ENCODE assay signal across 8 mouse cellular contexts in the genomic region with DNA sequence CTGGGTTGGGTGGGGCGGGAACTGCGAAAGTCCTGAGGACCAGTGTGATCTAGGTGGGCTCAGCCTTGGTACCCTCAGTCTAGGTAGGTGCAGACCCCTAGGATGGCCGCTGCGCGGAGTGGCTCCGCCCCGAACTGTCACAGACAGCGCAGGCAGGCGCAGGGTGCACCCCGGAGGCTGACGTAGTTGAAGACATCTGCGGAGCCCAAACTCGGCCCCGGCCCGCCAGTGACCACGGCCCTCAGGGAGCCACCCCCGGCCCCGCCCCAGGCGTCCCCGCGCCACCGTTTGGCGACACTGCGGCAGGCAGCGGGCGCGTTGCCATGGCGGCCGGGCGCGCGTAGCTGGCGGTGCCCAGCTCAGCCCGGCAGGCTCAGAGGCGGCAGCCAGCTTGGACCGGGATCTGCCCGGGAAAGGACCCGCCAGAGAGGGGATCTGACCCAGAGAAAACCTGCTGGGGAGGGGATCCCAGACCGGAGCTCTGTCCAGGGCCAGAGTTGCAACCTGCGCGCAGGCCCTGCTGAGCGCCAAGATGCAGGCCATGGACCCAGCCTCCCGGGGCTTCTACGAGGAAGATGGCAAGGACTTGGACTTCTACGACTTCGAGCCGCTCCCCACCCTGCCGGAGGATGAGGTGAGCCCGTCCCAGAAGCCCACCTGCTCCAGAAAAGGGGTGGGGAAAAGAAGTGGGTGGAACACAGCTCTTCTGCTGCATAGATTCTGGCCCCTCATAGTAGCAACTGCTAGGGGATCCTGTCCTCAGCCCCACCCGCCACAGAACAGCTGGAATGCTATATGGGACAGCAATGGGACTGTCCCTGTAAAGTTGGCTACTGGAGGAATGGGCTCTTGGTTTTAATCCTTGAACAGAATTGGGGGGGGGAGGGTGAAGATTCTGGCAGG. TPM values are rescaled to one million over a fixed set of nuclear protein-coding genes. Genes with fewer than 3 reads are reported as not detected.
DNase-seq lines count a peak whose midpoint lies in the region; ATAC-seq lines count a peak whose summit lies in the region.

A gene (plus strand): TSS at position 42 of the 903 bp plus-strand sequence.

- peak within 1 kb of the TSS; percentile 21; the same call in 1 of the 2 replicates for H3K9ac ChIP-seq in embryonic facial prominence, embryonic 15.5 days
- peak within 1 kb of the TSS; percentile 58 for H3K9ac ChIP-seq in hindbrain, embryonic 11.5 days (ENCODE audit: low read depth, low read length)
- H3K9ac ChIP-seq in neural tube, embryonic 12.5 days = peak within 1 kb of the TSS; percentile 58

- peak within 1 kb of the TSS; percentile 88 for H3K4me2 ChIP-seq in embryonic facial prominence, embryonic 15.5 days (replicated peaks)
- peak within 1 kb of the TSS; percentile 85 for H3K4me2 ChIP-seq in hindbrain, embryonic 11.5 days (replicated peaks; ENCODE audit: low read depth, low read length)
- H3K4me2 ChIP-seq in neural tube, embryonic 12.5 days (replicated peaks) = peak within 1 kb of the TSS; percentile 83

- ATAC-seq in embryonic facial prominence, embryonic 15.5 days (ENCODE audit: insufficient number of reproducible peaks, low FRiP score, low TSS enrichment, low read depth) = no peak; the same call in 1 of the 2 replicates
- ATAC-seq in hindbrain, embryonic 11.5 days (ENCODE audit: low FRiP score) = peak; percentile 87
- ATAC-seq in neural tube, embryonic 12.5 days (ENCODE audit: low FRiP score, low read depth) = peak; percentile 74
- ATAC-seq in activated CD4-positive, CD25-positive, alpha-beta regulatory T cell, adult 4 months = no peak

- intact Hi-C loops in left cerebral cortex, postnatal 25 days (cut with DNase I) = no loop called here

- under 1% methylated on average over 50 of the region's 50 CpGs for WGBS in embryonic facial prominence, embryonic 15.5 days
- 2% methylated on average over 47 of the region's 50 CpGs for WGBS in hindbrain, embryonic 11.5 days
- 1% methylated on average over 50 of the region's 50 CpGs for WGBS in neural tube, embryonic 12.5 days

- H3K36me3 ChIP-seq in embryonic facial prominence, embryonic 15.5 days = no peaks in the 10 kb centered on the region
- no peaks in the 10 kb centered on the region for H3K36me3 ChIP-seq in hindbrain, embryonic 11.5 days (ENCODE audit: control insufficient read depth, insufficient read depth, low read length)
- no peaks in the 10 kb centered on the region for H3K36me3 ChIP-seq in neural tube, embryonic 12.5 days

- peak; percentile 38 to 40 for DNase-seq in adrenal gland, adult 18-20 months (ENCODE audit: low spot score in 2 of 2)
- no peak for DNase-seq in adrenal gland, postnatal 4 days (ENCODE audit: low spot score in 2 of 2)
- peak; percentile 73 for DNase-seq in adrenal gland, postnatal 14 days
- peak; percentile 70 for DNase-seq in hindbrain, embryonic 11.5 days (ENCODE audit: low spot score)
- DNase-seq in left cerebral cortex, postnatal 25 days (ENCODE audit: low spot score in 2 of 2) = peak; percentile 76 to 77

- peak within 1 kb of the TSS; percentile 46 for H3K4me3 ChIP-seq in embryonic facial prominence, embryonic 15.5 days (replicated peaks)
- peak within 1 kb of the TSS; percentile 50 for H3K4me3 ChIP-seq in hindbrain, embryonic 11.5 days (ENCODE audit: low read depth, low read length)
- H3K4me3 ChIP-seq in neural tube, embryonic 12.5 days = peak within 1 kb of the TSS; percentile 44

- peaks cover 8% of the 10 kb centered on the region for H3K4me1 ChIP-seq in embryonic facial prominence, embryonic 15.5 days
- no peaks in the 10 kb centered on the region; the same call in 1 of the 2 replicates for H3K4me1 ChIP-seq in hindbrain, embryonic 11.5 days (replicated peaks; ENCODE audit: control insufficient read depth, insufficient read depth, low read length)
- H3K4me1 ChIP-seq in neural tube, embryonic 12.5 days = peaks cover 10% of the 10 kb centered on the region

- H3K27ac ChIP-seq in embryonic facial prominence, embryonic 15.5 days (replicated peaks) = no peak within 1 kb of the TSS
- no peak within 1 kb of the TSS for H3K27ac ChIP-seq in hindbrain, embryonic 11.5 days (ENCODE audit: low read depth, low read length)
- no peak within 1 kb of the TSS for H3K27ac ChIP-seq in neural tube, embryonic 12.5 days

- H3K9me3 ChIP-seq in embryonic facial prominence, embryonic 15.5 days (replicated peaks) = no peaks in the 10 kb centered on the region
- H3K9me3 ChIP-seq in hindbrain, embryonic 11.5 days (ENCODE audit: control insufficient read depth, low read length) = no peaks in the 10 kb centered on the region
- H3K9me3 ChIP-seq in neural tube, embryonic 12.5 days = no peaks in the 10 kb centered on the region

- H3K27me3 ChIP-seq in embryonic facial prominence, embryonic 15.5 days = peaks cover 51% of the 10 kb centered on the region
- H3K27me3 ChIP-seq in hindbrain, embryonic 11.5 days (ENCODE audit: control insufficient read depth, insufficient read depth, low read length) = peaks cover 24% of the 10 kb centered on the region
- H3K27me3 ChIP-seq in neural tube, embryonic 12.5 days (replicated peaks) = peaks cover 40% of the 10 kb centered on the region

RNA-seq across cellular contexts. Expression of the gene that starts here (rescaled TPM):
- total RNA-seq in adrenal gland, adult 18-20 months (2021) = 1 to 10 TPM in 1 of 2 experiments, under 1 TPM in 1; 0.93 to 1.2 TPM
- 1 to 10 TPM; 1.6 to 1.7 TPM for total RNA-seq in adrenal gland, postnatal 4 days (2021)
- 0.63 and 0.71 TPM in 2 replicates for total RNA-seq in adrenal gland, postnatal 14 days (2021)
- 1.1 and 1.7 TPM in 2 replicates for polyA plus RNA-seq in embryonic facial prominence, embryonic 15.5 days (2015; fragmentation: Nextera tagmentation; extraction: Ambion mirVana)
- polyA plus RNA-seq in hindbrain, embryonic 11.5 days (2014; fragmentation: Nextera tagmentation; extraction: Ambion mirVana) = 1.2 and 1.4 TPM in 2 replicates
- total RNA-seq in left cerebral cortex, postnatal 25 days (2021) = 10 to 100 TPM; 54.4 to 58.6 TPM
- polyA plus RNA-seq in neural tube, embryonic 12.5 days (2016; fragmentation: Nextera tagmentation; extraction: Ambion mirVana) = 2.7 and 3.1 TPM in 2 replicates
- polyA plus RNA-seq in activated CD4-positive, CD25-positive, alpha-beta regulatory T cell, adult 4 months (2017; shearing (Covaris generic)) = under 1 TPM; 0.12 to 0.22 TPM

Comparison
In these comparisons a context has a peak if more than half of its experiments do, and no peak if none do; other contexts are left out.
1. RNA of the gene that starts here (total RNA-seq): 54.4 to 58.6 TPM in left cerebral cortex, postnatal 25 days; 1.6 to 1.7 TPM in adrenal gland, postnatal 4 days, 0.93 to 1.2 TPM in adrenal gland, adult 18-20 months and 0.63 to 0.71 TPM in adrenal gland, postnatal 14 days; every median in the first group is over 10 times any median in the second.
2. DNase-seq: peak in adrenal gland, adult 18-20 months (2 of 2), hindbrain, embryonic 11.5 days (single experiment) and left cerebral cortex, postnatal 25 days (2 of 2); none in adrenal gland, postnatal 4 days (0 of 2).
3. Peak in DNase-seq in adrenal gland, postnatal 14 days; RNA of the gene not detected or under 1 TPM.
4. ATAC-seq: peak in hindbrain, embryonic 11.5 days (single experiment) and neural tube, embryonic 12.5 days (single experiment); none in embryonic facial prominence, embryonic 15.5 days (single experiment) and activated CD4-positive, CD25-positive, alpha-beta regulatory T cell, adult 4 months (single experiment).
5. Peak in every context shown above with its lines, with median percentiles within 50 percentile points of each other: H3K4me2 ChIP-seq, H3K4me3 ChIP-seq and H3K9ac ChIP-seq.